Mouse (Mus musculus) liver, embryonic 11.5 days (tissue): ENCODE results near the gene Prrc2a. TPM values are rescaled to one million over a fixed set of nuclear protein-coding genes. Genes with fewer than 3 reads are reported as not detected.

Source experiments
- ATAC-seq: fragments of 200-750 bp; cut with Nextera tagmentation; replicated peaks from 2 replicates; pipeline ENCODE4 v1.8.0; 2017; ENCODE audit warnings: moderate number of reproducible peaks, mild to moderate bottlenecking, moderate TSS enrichment, moderate library complexity; ENCODE audit not compliant: low FRiP score
- DNase-seq: peaks from one replicate; pipeline ENCODE4 v3.0.0-alpha.2; 2017; ENCODE audit warnings: low spot score
- H3K27ac ChIP-seq: fragments of 300-500 bp; sonication (generic); 2 replicates; pipeline ENCODE4 v1.5.1; 2014; ENCODE audit warnings: mild to moderate bottlenecking, low read depth, low read length, control low read depth
- H3K27me3 ChIP-seq: fragments of 300-500 bp; sonication (generic); replicated peaks from 2 replicates; pipeline ENCODE4 v1.6.1; 2014; ENCODE audit warnings: low read length, mixed read lengths; ENCODE audit not compliant: control insufficient read depth, insufficient read depth
- H3K36me3 ChIP-seq: fragments of 300-500 bp; sonication (generic); 2 replicates; pipeline ENCODE4 v1.6.1; 2014; ENCODE audit warnings: mild to moderate bottlenecking, low read length, moderate library complexity, mixed read lengths; ENCODE audit not compliant: control insufficient read depth, insufficient read depth
- H3K4me1 ChIP-seq: fragments of 300-500 bp; sonication (generic); replicated peaks from 2 replicates; pipeline ENCODE4 v1.6.1; 2014; ENCODE audit warnings: low read length, mixed read lengths; ENCODE audit not compliant: control insufficient read depth, insufficient read depth
- H3K4me2 ChIP-seq: fragments of 300-500 bp; sonication (generic); 2 replicates; pipeline ENCODE4 v1.6.1; 2014; ENCODE audit warnings: mild to moderate bottlenecking, control low read depth, moderate library complexity
- H3K4me3 ChIP-seq: fragments of 300-500 bp; sonication (generic); 2 replicates; pipeline ENCODE4 v1.5.1; 2014; ENCODE audit warnings: low read depth, low read length, control low read depth
- H3K9ac ChIP-seq: fragments of 300-500 bp; sonication (generic); 2 replicates; pipeline ENCODE4 v1.6.1; 2014; ENCODE audit warnings: low read depth, low read length, control low read depth
- H3K9me3 ChIP-seq: fragments of 300-500 bp; sonication (generic); 2 replicates; pipeline ENCODE4 v1.6.1; 2016; ENCODE audit warnings: low read length, inconsistent platforms, mixed read lengths; ENCODE audit not compliant: control insufficient read depth
- WGBS: fragments of 180-500 bp; shearing (Covaris S2); extraction: QIAGEN DNeasy Blood & Tissue Kit; methylation state at CpG from one replicate; pipeline ENCODE4 v1.1.7; 2014; 5-methylcytosine and 5-hydroxymethylcytosine counted together
- polyA plus RNA-seq: library from polyadenylated mRNA; unstranded; fragments of >200 nt; fragmentation: Nextera tagmentation; extraction: Ambion mirVana; gene quantifications from 2 replicates; pipeline ENCODE4 v1.2.1, GENCODE M21; 2014

Gene Prrc2a
- polyA plus RNA-seq, 1 experiment from 2014 or later: 205 TPM

DNA sequence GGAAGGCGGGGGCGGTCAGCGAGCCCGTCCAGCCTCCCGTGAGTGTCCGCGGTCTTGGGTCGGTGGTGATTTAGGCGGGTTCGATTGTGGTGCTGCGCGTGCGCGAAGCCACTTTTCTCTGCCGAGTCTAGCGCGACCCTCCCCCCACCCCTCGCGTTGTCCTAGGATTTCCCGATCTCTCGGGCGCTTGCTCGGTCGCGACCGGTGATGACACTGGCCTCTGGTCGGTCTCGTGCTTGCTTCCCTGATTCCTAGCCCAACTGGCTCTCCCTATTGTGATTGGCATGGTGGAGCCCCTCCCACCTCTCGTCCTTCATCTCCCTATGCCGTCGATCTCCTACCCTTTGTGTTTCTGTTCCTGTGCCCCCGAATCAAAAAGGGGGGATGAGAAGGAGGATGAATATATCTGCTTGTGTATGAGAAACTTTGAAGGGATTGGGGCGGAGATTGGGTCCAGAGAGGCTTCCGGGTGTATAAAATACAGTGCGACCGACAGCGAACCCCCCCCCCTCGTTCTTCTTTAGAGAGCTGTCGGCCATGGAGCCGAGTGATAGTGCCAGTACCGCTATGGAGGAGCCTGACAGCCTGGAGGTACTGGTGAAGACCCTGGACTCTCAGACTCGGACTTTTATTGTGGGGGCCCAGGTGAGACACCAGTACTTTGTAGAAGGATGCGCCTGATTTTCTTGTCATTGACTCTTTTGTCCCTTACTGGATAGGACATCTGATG, 28.9 kb downstream of the Prrc2a start:
- WGBS: under 1% methylated on average over 39 of the region's 43 CpGs
- Histone ChIP-seq H3K4me2 (peak overlapping the region; percentile 97), H3K36me3 (peaks cover 23% of the 10 kb centered on the region), H3K4me1 (peaks cover 18% of the 10 kb centered on the region), H3K9ac (peak overlapping the region; percentile 84), H3K27me3 (no peaks in the 10 kb centered on the region), H3K27ac (peak overlapping the region; percentile 92), H3K9me3 (no peaks in the 10 kb centered on the region), H3K4me3 (peak overlapping the region; percentile 90)
- no peak for DNase-seq
- ATAC-seq: peak; percentile 53

DNA sequence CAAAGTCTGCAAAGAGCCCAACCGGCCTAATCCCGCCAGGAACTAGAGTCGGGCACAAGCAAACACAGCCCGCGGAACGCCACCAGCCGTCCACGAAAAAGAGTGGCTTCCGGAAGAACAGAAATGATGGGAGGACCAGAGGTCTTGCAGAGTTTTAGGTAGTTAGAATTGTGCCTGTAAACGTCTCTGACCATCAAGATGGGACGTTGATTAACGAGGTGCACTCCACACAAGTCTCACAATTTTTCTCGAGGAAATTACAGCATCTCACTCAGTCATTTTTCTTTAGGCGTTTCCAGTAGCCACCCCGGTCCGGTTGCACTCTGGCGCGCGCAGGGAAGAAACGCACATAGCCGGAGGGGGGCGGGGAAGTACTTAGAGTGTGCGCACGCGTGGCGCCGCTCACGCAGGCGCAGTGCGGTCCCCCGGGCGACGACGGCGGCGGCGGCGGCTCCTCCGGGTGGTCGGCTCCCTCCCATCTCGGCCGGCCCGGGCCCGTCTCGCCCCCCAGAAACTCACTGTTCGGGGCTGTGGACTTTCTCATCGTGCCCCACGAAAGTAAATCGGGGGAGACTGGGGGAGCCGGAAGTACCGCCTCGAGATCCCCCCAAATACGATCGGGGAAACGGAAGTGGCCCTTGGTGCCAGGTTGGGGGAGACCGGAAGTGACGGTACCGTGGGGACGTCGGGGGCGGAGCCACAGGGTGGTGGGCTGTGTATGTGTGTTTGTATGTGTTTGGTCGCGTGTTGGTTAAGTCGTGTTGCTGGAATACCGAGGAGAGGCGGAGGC, 29.7 kb downstream of the Prrc2a start, which contains the start of gene Bag6:
Gene Bag6, plus strand, starts transcription at position 378 of the 790 bp plus-strand sequence.
- under 1% methylated on average over 66 of the region's 66 CpGs for WGBS
- H3K4me2 ChIP-seq: peak within 1 kb of the TSS; percentile 97
- no peaks in the 10 kb centered on the region for H3K9me3 ChIP-seq
- peak within 1 kb of the TSS; percentile 92 for H3K27ac ChIP-seq
- H3K4me1 ChIP-seq: peaks cover 18% of the 10 kb centered on the region
- H3K9ac ChIP-seq: peak within 1 kb of the TSS; percentile 84
- ATAC-seq (peak; percentile 89), DNase-seq (peak; percentile 96)
- H3K27me3 ChIP-seq: no peaks in the 10 kb centered on the region
- H3K36me3 ChIP-seq: peaks cover 19% of the 10 kb centered on the region
- peak within 1 kb of the TSS; percentile 90 for H3K4me3 ChIP-seq

- DNase-seq: no peak
- peaks cover 18% of the 10 kb centered on the region for H3K4me1 ChIP-seq
- ATAC-seq: no peak
- H3K27ac ChIP-seq: no peak overlapping the region
- 0 out of 2 replicates have a peak overlapping the region, but pooled peaks have one; percentile 10 for H3K9ac ChIP-seq
- no peaks in the 10 kb centered on the region for H3K9me3 ChIP-seq
- H3K4me3 ChIP-seq: no peak overlapping the region
- H3K27me3 ChIP-seq: no peaks in the 10 kb centered on the region
- WGBS: 92% methylated on average over 7 of the region's 7 CpGs
- no peak overlapping the region for H3K4me2 ChIP-seq
- peaks cover 5% of the 10 kb centered on the region for H3K36me3 ChIP-seq
Observed at GRCm38 (mm10) chr17:35133517-35133916, 31.2 kb downstream of the Prrc2a start.

DNA sequence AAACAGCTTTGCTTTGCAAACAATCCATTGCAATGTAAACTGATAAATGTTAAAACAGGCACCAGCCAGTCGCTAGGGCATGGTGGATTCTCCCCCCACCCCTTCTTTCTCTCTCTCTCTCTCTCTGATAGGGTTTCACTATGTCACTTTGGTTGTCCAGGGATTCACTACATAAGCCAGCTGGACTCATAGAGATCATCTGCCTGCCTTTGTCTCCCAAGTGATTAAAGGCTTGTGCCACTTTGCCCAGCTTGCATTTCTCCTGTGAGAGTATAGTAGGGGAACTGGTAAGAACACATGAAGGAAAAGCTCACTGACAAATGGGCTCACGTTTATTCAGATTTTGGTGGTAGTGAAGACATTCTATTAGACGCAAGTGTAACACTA, 32.5 kb downstream of the Prrc2a start:
- ATAC-seq (no peak), DNase-seq (no peak)
- Histone ChIP-seq H3K4me2 (no peak overlapping the region), H3K36me3 (peaks cover 6% of the 10 kb centered on the region; the same call in 1 of the 2 replicates), H3K9me3 (no peaks in the 10 kb centered on the region), H3K4me3 (no peak overlapping the region), H3K27me3 (no peaks in the 10 kb centered on the region), H3K4me1 (peaks cover 17% of the 10 kb centered on the region), H3K9ac (no peak overlapping the region), H3K27ac (peak overlapping the region; percentile 61; the same call in 1 of the 2 replicates)
- WGBS: 73% methylated on average over 3 of the region's 3 CpGs

DNA sequence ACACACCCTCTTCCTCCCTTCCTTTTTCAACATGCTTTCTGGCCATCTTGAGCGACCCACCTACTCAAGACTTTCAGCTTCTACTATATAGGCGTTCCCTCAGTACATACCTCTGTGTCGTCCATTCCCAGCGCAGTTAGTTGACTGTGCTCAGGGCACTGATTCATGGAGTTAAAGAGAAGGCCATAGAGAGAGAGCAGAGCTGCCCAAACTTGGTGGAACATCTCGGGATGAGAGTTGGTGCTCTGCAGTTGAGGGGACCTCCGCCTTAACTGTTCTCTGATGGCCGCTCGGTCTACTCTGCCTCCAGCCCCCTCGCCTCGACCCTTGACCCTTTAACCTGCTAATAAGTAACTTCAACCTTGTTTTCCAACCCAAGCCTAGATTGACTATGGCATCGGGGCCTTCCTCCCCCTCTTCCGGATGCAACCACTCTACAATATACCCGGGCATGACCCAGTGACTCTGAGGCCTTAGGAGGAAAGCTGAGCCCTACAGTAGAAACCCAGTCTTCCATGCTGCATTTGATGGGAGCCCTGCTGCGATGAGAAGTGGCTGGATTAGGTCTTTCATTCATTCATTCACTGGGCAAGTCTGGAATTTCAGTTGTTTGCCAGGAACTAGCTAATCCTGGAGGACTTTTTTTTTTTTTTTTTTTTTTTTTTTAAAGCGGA, 33.1 kb downstream of the Prrc2a start, which contains the start of gene Apom:
Gene Apom, minus strand, starts transcription at position 551 of the 674 bp plus-strand sequence.
- WGBS: 74% methylated on average over 15 of the region's 15 CpGs
- Histone ChIP-seq H3K36me3 (peaks cover 6% of the 10 kb centered on the region; the same call in 1 of the 2 replicates), H3K9me3 (no peaks in the 10 kb centered on the region), H3K27ac (peak within 1 kb of the TSS; percentile 61), H3K9ac (peak within 1 kb of the TSS; percentile 7; the same call in 1 of the 2 replicates), H3K4me3 (peak within 1 kb of the TSS; percentile 47), H3K27me3 (no peaks in the 10 kb centered on the region), H3K4me1 (peaks cover 13% of the 10 kb centered on the region), H3K4me2 (peak within 1 kb of the TSS; percentile 62)
- DNase-seq: no peak
- ATAC-seq: no peak

GRCm38 (mm10) chr17:35131038-35131437, 33.7 kb downstream of the Prrc2a start:
- peaks cover 6% of the 10 kb centered on the region; the same call in 1 of the 2 replicates for H3K36me3 ChIP-seq
- H3K27ac ChIP-seq: peak overlapping the region; percentile 14
- peak overlapping the region; percentile 7; the same call in 1 of the 2 replicates for H3K9ac ChIP-seq
- H3K4me3 ChIP-seq: peak overlapping the region; percentile 47
- no peaks in the 10 kb centered on the region for H3K9me3 ChIP-seq
- ATAC-seq: no peak
- 80% methylated on average over 8 of the region's 8 CpGs for WGBS
- DNase-seq: no peak
- H3K27me3 ChIP-seq: no peaks in the 10 kb centered on the region
- peaks cover 10% of the 10 kb centered on the region for H3K4me1 ChIP-seq
- peak overlapping the region; percentile 62 for H3K4me2 ChIP-seq

GRCm38 (mm10) chr17:35128996-35129395, 35.7 kb downstream of the Prrc2a start:
- WGBS: 70% methylated on average over 11 of the region's 11 CpGs
- no peak for ATAC-seq

DNA sequence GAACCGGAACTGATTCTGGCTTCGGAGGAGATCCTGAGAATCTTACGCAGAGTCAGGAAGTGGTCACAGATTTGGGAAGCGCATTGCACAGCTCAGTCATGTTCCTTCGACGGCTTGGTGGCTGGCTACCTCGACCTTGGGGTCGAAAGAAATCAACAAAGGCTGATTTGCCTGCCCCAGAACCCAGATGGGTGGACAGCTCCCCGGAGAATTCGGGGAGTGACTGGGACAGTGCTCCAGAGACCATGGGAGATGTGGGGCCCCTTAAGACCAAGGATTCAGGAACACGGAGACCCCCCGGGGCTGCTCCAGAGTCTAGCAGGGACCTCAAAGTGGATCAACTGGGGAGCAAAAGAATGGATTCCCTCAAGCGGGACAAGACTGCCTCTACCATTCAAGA, 37.7 kb downstream of the Prrc2a start:
- DNase-seq (no peak), ATAC-seq (no peak)
- Histone ChIP-seq H3K4me1 (peaks cover 20% of the 10 kb centered on the region), H3K9ac (peak overlapping the region; percentile 79), H3K27ac (peak overlapping the region; percentile 77; the same call in 1 of the 2 replicates), H3K36me3 (peaks cover 6% of the 10 kb centered on the region; the same call in 1 of the 2 replicates), H3K4me3 (peak overlapping the region; percentile 63), H3K27me3 (no peaks in the 10 kb centered on the region), H3K4me2 (peak overlapping the region; percentile 85), H3K9me3 (no peaks in the 10 kb centered on the region)
- 50% methylated on average over 13 of the region's 13 CpGs for WGBS

More at GRCm38 (mm10) chr17:35128996-35129395, 35.7 kb downstream of the Prrc2a start:
- Histone ChIP-seq H3K4me2 (peak overlapping the region; percentile 27), H3K4me3 (no peak overlapping the region), H3K9ac (no peak overlapping the region), H3K36me3 (peaks cover 6% of the 10 kb centered on the region; the same call in 1 of the 2 replicates), H3K9me3 (no peaks in the 10 kb centered on the region), H3K27ac (no peak overlapping the region), H3K4me1 (peaks cover 18% of the 10 kb centered on the region), H3K27me3 (no peaks in the 10 kb centered on the region)
- no peak for DNase-seq
